Mouse (Mus musculus) embryonic facial prominence, embryonic 10.5 days (tissue): ENCODE results near the gene Lpp. TPM values are rescaled to one million over a fixed set of nuclear protein-coding genes. Genes with fewer than 3 reads are reported as not detected.

ENCODE experiments used
- DNase-seq: peaks from one replicate; pipeline ENCODE4 v3.0.0-alpha.2; 2017; ENCODE audit warnings: low spot score
- H3K27ac ChIP-seq: fragments of 300-500 bp; sonication (generic); replicated peaks from 2 replicates; pipeline ENCODE4 v1.5.1; 2016; ENCODE audit warnings: mild to moderate bottlenecking
- H3K27me3 ChIP-seq: fragments of 300-500 bp; sonication (generic); replicated peaks from 2 replicates; pipeline ENCODE4 v1.6.1; 2016; ENCODE audit warnings: low read depth, mild to moderate bottlenecking; ENCODE audit not compliant: poor library complexity, severe bottlenecking
- H3K36me3 ChIP-seq: fragments of 300-500 bp; sonication (generic); replicated peaks from 2 replicates; pipeline ENCODE4 v1.6.1; 2016; ENCODE audit warnings: mild to moderate bottlenecking, moderate library complexity
- H3K4me1 ChIP-seq: fragments of 300-500 bp; sonication (generic); 2 replicates; pipeline ENCODE4 v1.6.1; 2016
- H3K4me3 ChIP-seq: fragments of 300-500 bp; sonication (generic); 2 replicates; pipeline ENCODE4 v1.5.1; 2016; ENCODE audit warnings: mild to moderate bottlenecking, moderate library complexity
- H3K9me3 ChIP-seq: fragments of 300-500 bp; sonication (generic); 2 replicates; pipeline ENCODE4 v1.6.1; 2016; ENCODE audit warnings: mild to moderate bottlenecking
- WGBS: fragments of 180-500 bp; shearing (Covaris S2); methylation state at CpG from one replicate; pipeline ENCODE4 v1.1.7; 2016; 5-methylcytosine and 5-hydroxymethylcytosine counted together
- polyA plus RNA-seq: library from polyadenylated mRNA; unstranded; fragments of >200 nt; fragmentation: Nextera tagmentation; extraction: Ambion mirVana; gene quantifications from 2 replicates; pipeline ENCODE4 v1.2.1, GENCODE M21; 2016

Lpp gene
- polyA plus RNA-seq, 1 experiment from 2014 or later: 43.5 TPM

- Histone ChIP-seq H3K4me1 (peaks cover 18% of the 10 kb centered on the region), H3K4me3 (no peak overlapping the region), H3K27ac (no peak overlapping the region), H3K9me3 (no peaks in the 10 kb centered on the region), H3K27me3 (no peaks in the 10 kb centered on the region), H3K36me3 (no peaks in the 10 kb centered on the region)
- no peak for DNase-seq
Measured at GRCm38 (mm10) chr16:24884017-24884416, 490.7 kb downstream of the Lpp start.

- Histone ChIP-seq H3K4me1 (peaks cover 18% of the 10 kb centered on the region), H3K27ac (no peak overlapping the region), H3K36me3 (0 out of 2 replicates have a peak, but pooled peaks cover 2% of the 10 kb centered on the region), H3K9me3 (no peaks in the 10 kb centered on the region), H3K4me3 (no peak overlapping the region), H3K27me3 (no peaks in the 10 kb centered on the region)
- WGBS: 49% methylated on average over 3 of the region's 3 CpGs
- no peak for DNase-seq
Measured at GRCm38 (mm10) chr16:24886346-24886745, 493.0 kb downstream of the Lpp start.

DNA sequence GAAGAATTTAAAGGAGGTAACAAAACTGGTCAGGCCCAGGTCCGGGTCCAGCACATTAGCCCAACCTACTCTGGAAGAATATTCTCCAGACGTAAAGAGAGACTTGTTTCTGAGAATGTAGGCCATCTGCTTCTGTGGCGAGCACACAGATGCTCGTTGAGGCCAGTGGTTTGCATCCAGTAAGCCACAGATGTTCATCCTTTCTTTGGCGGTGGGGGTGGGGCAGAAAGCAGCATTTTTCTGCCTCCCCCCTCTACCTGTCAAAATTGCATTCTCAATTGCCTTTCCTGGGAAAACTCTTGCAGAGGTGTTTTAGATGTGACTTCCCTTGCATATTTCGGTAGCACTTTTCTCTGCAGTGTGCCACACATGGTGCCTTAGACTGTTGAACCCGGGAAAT, 493.6 kb downstream of the Lpp start:
- WGBS: 66% methylated on average over 7 of the region's 7 CpGs
- no peaks in the 10 kb centered on the region for H3K9me3 ChIP-seq
- H3K36me3 ChIP-seq: 0 out of 2 replicates have a peak, but pooled peaks cover 2% of the 10 kb centered on the region
- peaks cover 18% of the 10 kb centered on the region for H3K4me1 ChIP-seq
- no peak overlapping the region for H3K27ac ChIP-seq
- no peak for DNase-seq
- H3K4me3 ChIP-seq: no peak overlapping the region
- H3K27me3 ChIP-seq: no peaks in the 10 kb centered on the region

GRCm38 (mm10) chr16:24891453-24891852, 498.1 kb downstream of the Lpp start:
- Histone ChIP-seq H3K27ac (no peak overlapping the region), H3K4me3 (no peak overlapping the region), H3K9me3 (no peaks in the 10 kb centered on the region), H3K4me1 (peaks cover 11% of the 10 kb centered on the region), H3K36me3 (0 out of 2 replicates have a peak, but pooled peaks cover 2% of the 10 kb centered on the region), H3K27me3 (no peaks in the 10 kb centered on the region)
- DNase-seq: no peak
- 83% methylated on average over 6 of the region's 6 CpGs for WGBS

- DNase-seq: no peak
- WGBS: 83% methylated on average over 5 of the region's 5 CpGs
Measured at GRCm38 (mm10) chr16:24895160-24895559, 501.9 kb downstream of the Lpp start.

DNA sequence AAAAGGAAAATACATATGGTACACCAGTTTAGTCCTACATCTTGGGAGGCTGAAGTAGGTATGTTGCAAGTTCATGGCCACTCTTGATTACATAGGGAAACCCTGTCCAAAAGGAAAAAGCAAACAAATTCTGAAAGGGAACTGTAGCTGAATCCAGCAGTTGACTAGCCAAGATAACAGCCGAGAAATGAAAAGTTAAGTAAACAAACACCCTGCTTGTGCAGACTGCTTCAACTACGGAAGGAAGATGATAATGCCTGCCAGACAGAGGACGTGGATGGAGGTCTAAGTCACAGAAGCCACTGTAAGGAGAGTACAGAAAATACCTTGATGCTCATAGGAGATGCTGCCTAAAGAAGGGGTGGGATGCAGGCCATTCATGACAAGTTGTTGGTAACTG, 504.3 kb downstream of the Lpp start:
- no peak overlapping the region for H3K27ac ChIP-seq
- 58% methylated on average over 3 of the region's 3 CpGs for WGBS
- H3K27me3 ChIP-seq: no peaks in the 10 kb centered on the region
- peaks cover 20% of the 10 kb centered on the region for H3K4me1 ChIP-seq
- no peak for DNase-seq
- no peaks in the 10 kb centered on the region for H3K36me3 ChIP-seq
- H3K9me3 ChIP-seq: no peaks in the 10 kb centered on the region
- no peak overlapping the region for H3K4me3 ChIP-seq

More at GRCm38 (mm10) chr16:24895160-24895559, 501.9 kb downstream of the Lpp start:
- Histone ChIP-seq H3K27me3 (no peaks in the 10 kb centered on the region), H3K4me3 (no peak overlapping the region), H3K36me3 (no peaks in the 10 kb centered on the region), H3K9me3 (no peaks in the 10 kb centered on the region), H3K4me1 (peaks cover 6% of the 10 kb centered on the region), H3K27ac (no peak overlapping the region)

DNA sequence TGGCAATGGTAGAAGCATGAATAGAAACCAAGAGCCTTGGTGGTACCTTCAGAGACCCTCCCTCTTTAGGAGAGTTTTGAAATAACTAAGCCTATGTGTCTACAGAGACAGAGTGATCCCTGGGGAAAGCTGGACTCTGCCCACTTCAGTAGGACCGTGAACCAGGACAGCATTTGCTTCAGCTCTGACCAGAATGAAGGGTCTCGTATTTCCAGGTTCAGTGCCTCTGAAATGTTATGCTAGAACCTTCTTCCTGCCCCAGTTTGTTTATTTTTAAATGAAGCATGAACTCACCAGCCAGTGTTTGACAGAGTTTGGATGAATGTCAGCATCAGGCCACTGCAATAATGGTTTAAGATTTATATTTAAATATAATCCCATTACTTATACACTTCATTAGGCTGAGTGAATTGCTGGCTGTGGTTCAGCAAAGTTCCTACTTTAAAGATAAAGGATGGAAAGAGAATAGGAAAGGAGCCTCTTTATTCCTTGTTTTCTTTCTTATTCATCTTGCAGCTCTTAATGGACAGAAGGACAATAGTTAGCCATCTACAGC, 507.0 kb downstream of the Lpp start:
- peak overlapping the region; percentile 19; the same call in 1 of the 2 replicates for H3K27ac ChIP-seq
- no peak for DNase-seq
- H3K9me3 ChIP-seq: no peaks in the 10 kb centered on the region
- H3K4me3 ChIP-seq: no peak overlapping the region
- 31% methylated on average over 2 of the region's 2 CpGs for WGBS
- peaks cover 20% of the 10 kb centered on the region for H3K4me1 ChIP-seq
- no peaks in the 10 kb centered on the region for H3K27me3 ChIP-seq
- H3K36me3 ChIP-seq: no peaks in the 10 kb centered on the region

- Histone ChIP-seq H3K4me1 (peaks cover 20% of the 10 kb centered on the region), H3K27me3 (no peaks in the 10 kb centered on the region), H3K27ac (no peak overlapping the region), H3K9me3 (no peaks in the 10 kb centered on the region), H3K4me3 (no peak overlapping the region), H3K36me3 (no peaks in the 10 kb centered on the region)
- 50% methylated on average over 6 of the region's 6 CpGs for WGBS
- DNase-seq: no peak
Measured at GRCm38 (mm10) chr16:24901139-24901859, 508.0 kb downstream of the Lpp start.

DNA sequence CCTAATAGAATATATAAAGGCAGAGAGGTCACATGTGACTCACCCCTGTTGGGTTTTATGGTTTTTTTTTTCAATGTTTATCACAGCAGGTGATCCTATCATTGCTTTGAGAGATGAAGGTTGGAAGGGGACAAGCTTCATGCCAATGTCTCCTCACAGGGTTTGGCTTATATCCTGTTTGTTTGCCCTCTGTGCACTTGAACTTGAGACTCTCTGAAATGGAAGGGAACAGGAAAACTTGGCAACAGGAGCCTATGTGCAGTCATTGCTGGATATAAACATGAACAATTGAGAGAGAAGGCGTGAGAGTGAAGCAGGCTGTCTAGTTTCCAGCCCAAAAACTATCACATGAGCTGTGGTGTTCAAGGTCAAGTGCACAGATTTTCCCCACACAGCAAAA, 508.8 kb downstream of the Lpp start:
- 90% methylated on average over 1 of the region's 1 CpGs for WGBS
- H3K9me3 ChIP-seq: no peaks in the 10 kb centered on the region
- no peak overlapping the region for H3K27ac ChIP-seq
- peaks cover 20% of the 10 kb centered on the region for H3K4me1 ChIP-seq
- no peaks in the 10 kb centered on the region for H3K36me3 ChIP-seq
- no peak for DNase-seq
- no peak overlapping the region for H3K4me3 ChIP-seq
- H3K27me3 ChIP-seq: no peaks in the 10 kb centered on the region

GRCm38 (mm10) chr16:24908926-24909325, 515.6 kb downstream of the Lpp start:
- WGBS: 95% methylated on average over 1 of the region's 1 CpGs
- H3K36me3 ChIP-seq: no peaks in the 10 kb centered on the region
- no peaks in the 10 kb centered on the region for H3K27me3 ChIP-seq
- DNase-seq: no peak
- H3K27ac ChIP-seq: no peak overlapping the region
- no peak overlapping the region for H3K4me3 ChIP-seq
- no peaks in the 10 kb centered on the region for H3K9me3 ChIP-seq
- H3K4me1 ChIP-seq: peaks cover 7% of the 10 kb centered on the region

GRCm38 (mm10) chr16:24910321-24910720, 517.0 kb downstream of the Lpp start:
- DNase-seq: no peak
- H3K27me3 ChIP-seq: no peaks in the 10 kb centered on the region
- H3K36me3 ChIP-seq: no peaks in the 10 kb centered on the region
- 88% methylated on average over 6 of the region's 6 CpGs for WGBS
- no peak overlapping the region for H3K27ac ChIP-seq
- no peak overlapping the region for H3K4me3 ChIP-seq
- peaks cover 7% of the 10 kb centered on the region for H3K4me1 ChIP-seq
- no peaks in the 10 kb centered on the region for H3K9me3 ChIP-seq

DNA sequence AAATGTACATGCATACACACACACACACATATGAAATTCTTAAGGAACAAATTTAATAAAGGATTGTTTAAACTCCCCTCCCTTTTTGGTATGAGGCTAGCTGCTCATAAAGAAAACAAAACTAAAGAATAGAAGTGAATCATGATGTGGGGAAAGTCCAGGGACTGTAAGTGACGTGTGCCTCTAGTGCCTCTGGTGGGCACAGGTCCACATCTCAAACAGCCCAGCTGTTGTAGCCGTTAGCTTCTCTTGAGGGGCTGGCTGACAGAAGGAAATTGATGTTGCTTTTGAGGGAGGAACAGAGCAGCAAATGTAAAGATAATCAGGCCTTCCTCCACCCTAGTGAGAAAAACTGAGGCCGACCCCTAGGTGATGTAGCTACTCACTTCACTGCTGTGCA, 517.5 kb downstream of the Lpp start:
- 68% methylated on average over 3 of the region's 3 CpGs for WGBS

DNA sequence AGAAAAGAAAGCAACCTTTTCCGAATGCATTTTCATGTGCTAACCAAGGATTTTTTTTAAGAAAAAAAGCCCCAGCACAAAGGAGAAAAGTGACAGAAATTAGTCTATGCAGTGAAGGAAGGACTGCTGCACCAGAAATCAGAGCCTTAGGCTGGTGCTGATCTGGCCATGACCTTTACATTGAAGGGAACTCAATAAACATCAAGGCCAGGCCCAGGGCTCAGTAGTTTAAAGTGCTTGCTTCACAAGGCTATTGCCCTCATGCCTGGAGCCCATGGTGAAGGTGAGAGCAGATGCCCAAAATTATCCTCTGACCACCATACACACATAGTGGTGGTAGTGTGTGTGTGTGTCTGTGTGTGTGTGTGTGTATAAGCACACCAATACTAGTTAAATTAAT, 519.1 kb downstream of the Lpp start:
- H3K4me1 ChIP-seq: peaks cover 7% of the 10 kb centered on the region
- WGBS: 85% methylated on average over 1 of the region's 1 CpGs
- H3K4me3 ChIP-seq: no peak overlapping the region
- no peaks in the 10 kb centered on the region for H3K36me3 ChIP-seq
- H3K9me3 ChIP-seq: no peaks in the 10 kb centered on the region
- no peaks in the 10 kb centered on the region for H3K27me3 ChIP-seq
- H3K27ac ChIP-seq: no peak overlapping the region
- DNase-seq: no peak

More for the DNA sequence above, 517.5 kb downstream of the Lpp start:
- Histone ChIP-seq H3K36me3 (no peaks in the 10 kb centered on the region), H3K27ac (no peak overlapping the region), H3K4me1 (peaks cover 7% of the 10 kb centered on the region), H3K4me3 (no peak overlapping the region), H3K27me3 (no peaks in the 10 kb centered on the region), H3K9me3 (no peaks in the 10 kb centered on the region)
- no peak for DNase-seq
